Mouse (Mus musculus): ENCODE results near the gene Gfra1. TPM values are rescaled to one million over a fixed set of nuclear protein-coding genes. Genes with fewer than 3 reads are reported as not detected.

The Gfra1 gene
- polyA plus RNA-seq, 1 experiment from 2014 or later = 7.4 TPM

Other genes with a start within 250 kb of the Gfra1 start
- gene Ccdc172, start 56.1 kb upstream of the Gfra1 start, polyA plus RNA-seq (2015; fragmentation: Nextera tagmentation; extraction: Ambion mirVana) = not detected in 2 replicates
- not detected in 2 replicates for gene Pnlip, start 196.6 kb upstream of the Gfra1 start, polyA plus RNA-seq (2015; fragmentation: Nextera tagmentation; extraction: Ambion mirVana)